Mouse (Mus musculus): Measurements from ENCODE around the gene Slc27a2. TPM values are rescaled to one million over a fixed set of nuclear protein-coding genes. Genes with fewer than 3 reads are reported as not detected.

Gene Slc27a2
- total and polyA plus RNA-seq, 3 experiments, result not detected

GRCm38 (mm10) chr2:126537654-126538053 lies 14.6 kb upstream of the Slc27a2 start:
- H3K27ac ChIP-seq (ENCODE audit: control insufficient read depth, low read depth, low read length), result no peak overlapping the region
- no peak for DNase-seq (ENCODE audit: low read depth, low spot score)
- H3K27me3 ChIP-seq (ENCODE audit: control insufficient read depth in 1 of 2, insufficient read depth in 2 of 2, low read length in 2 of 2), result peaks cover 0 to 2% of the 10 kb centered on the region in 2 experiments; a peak in 1 of 4 replicates
- H3K9ac ChIP-seq (ENCODE audit: control insufficient read depth, low read depth, low read length, poor library complexity, severe bottlenecking), result no peak overlapping the region
- H3K9me3 ChIP-seq (replicated peaks; ENCODE audit: insufficient read depth, low read length), result no peaks in the 10 kb centered on the region
- no peaks in the 10 kb centered on the region for H3K4me1 ChIP-seq (ENCODE audit: control insufficient read depth in 1 of 2, insufficient read depth in 2 of 2, low read length in 2 of 2)
- H3K36me3 ChIP-seq (ENCODE audit: control insufficient read depth in 1 of 2, insufficient read depth in 2 of 2, low read length in 2 of 2), result no peaks in the 10 kb centered on the region
- no peak overlapping the region for H3K4me3 ChIP-seq (ENCODE audit: control insufficient read depth in 1 of 2, insufficient read depth in 1 of 2, low read depth in 2 of 2, low read length in 2 of 2)
- no peak for TF ChIP-seq NELFE (IDR thresholded peaks at IDR 0.05; ENCODE audit: low read depth, low read length)
- H3K79me2 ChIP-seq (ENCODE audit: control insufficient read depth, insufficient read depth, low read length, poor library complexity), result no peaks in the 10 kb centered on the region

DNA sequence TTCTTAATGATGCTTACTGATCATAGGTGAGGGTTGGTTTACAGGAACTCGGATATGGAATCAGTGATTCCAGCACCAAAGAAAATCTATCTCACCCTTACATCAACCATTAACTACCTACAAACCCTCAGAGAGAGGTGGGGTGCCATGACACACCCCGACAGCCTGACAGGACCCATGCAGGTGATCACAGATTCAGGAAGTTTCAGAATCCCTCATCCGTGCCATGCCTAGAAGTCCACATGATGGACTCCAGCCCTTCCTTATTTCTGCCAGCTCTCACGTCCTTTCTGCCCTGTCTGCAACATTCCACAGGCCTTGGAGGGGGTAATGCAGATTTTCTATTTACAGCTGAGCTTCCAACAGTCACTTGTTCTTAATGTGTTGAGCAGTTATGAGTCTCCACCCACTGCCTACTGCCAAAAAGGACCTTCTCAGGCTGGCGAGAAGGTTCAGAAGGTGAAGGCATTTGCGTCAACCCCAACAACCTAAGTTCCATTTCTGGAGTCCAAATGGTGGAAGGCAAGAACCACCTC lies 11.7 kb upstream of the Slc27a2 start:
- Histone ChIP-seq H3K27me3 (ENCODE audit: control insufficient read depth in 1 of 2, insufficient read depth in 2 of 2, low read length in 2 of 2) (peaks cover 0 to 2% of the 10 kb centered on the region in 2 experiments; a peak in 2 of 4 replicates), H3K9ac (ENCODE audit: control insufficient read depth, low read depth, low read length, poor library complexity, severe bottlenecking) (no peak overlapping the region), H3K9me3 (replicated peaks; ENCODE audit: insufficient read depth, low read length) (no peaks in the 10 kb centered on the region), H3K4me3 (ENCODE audit: control insufficient read depth in 1 of 2, insufficient read depth in 1 of 2, low read depth in 2 of 2, low read length in 2 of 2) (no peak overlapping the region), H3K27ac (ENCODE audit: control insufficient read depth, low read depth, low read length) (no peak overlapping the region), H3K79me2 (ENCODE audit: control insufficient read depth, insufficient read depth, low read length, poor library complexity) (no peaks in the 10 kb centered on the region), H3K4me1 (ENCODE audit: control insufficient read depth in 1 of 2, insufficient read depth in 2 of 2, low read length in 2 of 2) (no peaks in the 10 kb centered on the region), H3K36me3 (ENCODE audit: control insufficient read depth in 1 of 2, insufficient read depth in 2 of 2, low read length in 2 of 2) (no peaks in the 10 kb centered on the region)
- DNase-seq (ENCODE audit: low read depth, low spot score), result no peak
- no peak for TF ChIP-seq ZC3H11A (IDR thresholded peaks at IDR 0.05; ENCODE audit: low read depth, low read length)
- TF ChIP-seq SIN3A (IDR thresholded peaks at IDR 0.05; ENCODE audit: low read length), result no peak
- TF ChIP-seq MXI1 (IDR thresholded peaks at IDR 0.05; ENCODE audit: low read depth, low read length), result no peak
- TF ChIP-seq MAX (IDR thresholded peaks at IDR 0.05; ENCODE audit: low read length), result no peak
- no peak for TF ChIP-seq E2F4 (IDR thresholded peaks at IDR 0.05; ENCODE audit: borderline replicate concordance, low read depth, low read length)
- no peak for TF ChIP-seq ZMIZ1 (IDR thresholded peaks at IDR 0.05; ENCODE audit: low read depth, low read length)
- TF ChIP-seq ZNF384 (IDR thresholded peaks at IDR 0.05; ENCODE audit: low read depth, low read length), result no peak
- no peak for TF ChIP-seq MYC (IDR thresholded peaks at IDR 0.05; ENCODE audit: low read depth, low read length)
- no peak for TF ChIP-seq UBTF (IDR thresholded peaks at IDR 0.05; ENCODE audit: borderline replicate concordance, insufficient read depth, low read depth, low read length)

GRCm38 (mm10) chr2:126542211-126542610 lies 10.0 kb upstream of the Slc27a2 start:
- TF ChIP-seq UBTF (IDR thresholded peaks at IDR 0.05; ENCODE audit: borderline replicate concordance, insufficient read depth, low read depth, low read length), result no peak
- no peak for TF ChIP-seq NRF1 (IDR thresholded peaks at IDR 0.05; ENCODE audit: insufficient read depth, low read depth, low read length, poor library complexity, severe bottlenecking)
- no peak for DNase-seq (ENCODE audit: low read depth, low spot score)
- Histone ChIP-seq H3K9ac (ENCODE audit: control insufficient read depth, low read depth, low read length, poor library complexity, severe bottlenecking) (no peak overlapping the region), H3K4me1 (ENCODE audit: control insufficient read depth in 1 of 2, insufficient read depth in 2 of 2, low read length in 2 of 2) (no peaks in the 10 kb centered on the region), H3K9me3 (replicated peaks; ENCODE audit: insufficient read depth, low read length) (no peaks in the 10 kb centered on the region), H3K36me3 (ENCODE audit: control insufficient read depth in 1 of 2, insufficient read depth in 2 of 2, low read length in 2 of 2) (no peaks in the 10 kb centered on the region), H3K27me3 (ENCODE audit: control insufficient read depth in 1 of 2, insufficient read depth in 2 of 2, low read length in 2 of 2) (peaks cover 1 to 5% of the 10 kb centered on the region in 2 experiments; a peak in 3 of 4 replicates), H3K79me2 (ENCODE audit: control insufficient read depth, insufficient read depth, low read length, poor library complexity) (no peaks in the 10 kb centered on the region), H3K27ac (ENCODE audit: control insufficient read depth, low read depth, low read length) (no peak overlapping the region), H3K4me3 (ENCODE audit: control insufficient read depth in 1 of 2, insufficient read depth in 1 of 2, low read depth in 2 of 2, low read length in 2 of 2) (no peak overlapping the region)
